Mouse (Mus musculus): ENCODE data around the gene Gm20481. TPM values are rescaled to one million over a fixed set of nuclear protein-coding genes. Genes with fewer than 3 reads are reported as not detected.
"Not testable (repeated sequence)": the region's sequence is repeated elsewhere in the genome, so short reads cannot be mapped to it uniquely, and the experiment has no call there.

The Gm20481 gene
- total RNA-seq, 2 experiments from 2014 or later, result not detected

DNA sequence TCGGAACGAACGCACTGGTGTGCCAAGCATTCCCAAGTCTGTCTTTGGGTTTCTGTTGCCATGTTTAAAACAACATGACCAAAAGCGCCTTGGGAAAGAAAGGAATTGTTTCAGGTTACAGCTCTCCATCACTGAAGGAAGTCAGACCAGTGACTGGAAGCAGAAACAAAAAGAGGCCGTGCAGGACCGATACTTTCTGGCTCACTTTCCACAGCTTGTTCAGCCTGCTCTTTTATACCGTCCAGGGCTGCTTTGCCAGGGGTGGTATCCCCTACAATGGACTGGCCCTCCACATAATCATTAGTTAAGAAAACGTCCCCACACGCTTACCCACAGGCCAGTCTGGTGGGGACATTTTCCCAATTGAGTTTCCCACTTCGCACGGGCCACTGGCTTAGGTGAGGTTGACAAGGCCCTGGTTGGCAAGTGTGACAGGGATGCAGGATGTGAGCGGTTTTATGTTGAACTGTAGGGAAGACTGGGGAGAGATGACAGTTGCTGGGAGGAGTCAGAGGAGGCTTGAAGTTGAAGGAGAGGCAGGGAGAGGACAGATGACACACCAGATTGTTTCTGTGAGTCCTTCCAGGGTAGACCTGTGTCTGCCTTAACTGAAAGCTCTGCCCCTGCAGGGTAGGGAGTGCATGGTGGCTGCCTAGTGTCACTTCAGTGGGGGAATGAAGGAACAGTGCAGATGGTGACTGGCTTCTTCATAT lies 32.6 kb downstream of the Gm20481 start:
- DNase-seq (ENCODE audit: low spot score in 2 of 2), result no peak

DNA sequence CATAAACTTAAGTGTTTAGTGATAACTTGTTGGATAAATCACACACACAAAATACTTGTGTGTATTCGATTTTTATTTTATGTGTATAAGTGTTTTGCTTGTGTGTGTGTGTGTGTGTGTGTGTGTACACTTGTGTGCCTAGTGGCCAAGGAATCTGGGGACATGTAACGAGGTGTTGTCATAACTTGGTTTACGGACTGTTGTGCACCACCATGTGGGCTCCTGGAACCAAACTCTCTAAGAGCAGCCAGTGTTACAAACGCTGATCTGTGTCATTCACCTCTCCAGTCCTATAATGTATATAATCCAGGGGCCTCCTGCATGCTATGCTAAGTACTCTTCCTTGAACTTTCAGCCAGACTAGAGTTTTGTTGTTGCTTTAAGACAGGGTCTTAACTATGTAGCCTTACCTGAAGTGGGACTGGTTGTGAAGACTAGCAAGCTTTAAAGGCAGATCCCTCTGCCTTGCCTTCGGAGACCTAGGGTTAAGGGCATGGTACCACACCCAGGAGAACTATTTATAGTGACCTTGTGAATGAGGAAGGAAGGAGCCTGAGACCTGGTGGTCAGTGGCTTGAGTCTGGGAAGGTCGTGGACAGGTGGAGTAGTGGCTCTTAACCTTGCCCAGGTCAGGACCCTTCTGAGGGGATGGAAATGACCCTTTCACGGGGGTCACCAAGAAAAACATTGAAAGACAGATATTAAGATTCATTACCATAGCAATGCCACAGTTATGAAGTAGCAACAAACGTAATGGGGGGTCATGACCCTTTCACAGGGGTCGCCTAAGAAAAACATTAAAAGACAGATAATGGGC lies 33.5 kb downstream of the Gm20481 start:
- DNase-seq (ENCODE audit: low spot score in 2 of 2), result no peak

GRCm38 (mm10) chr17:35004075-35004717 lies 34.5 kb downstream of the Gm20481 start:
- DNase-seq (ENCODE audit: low spot score in 2 of 2), result no peak

DNA sequence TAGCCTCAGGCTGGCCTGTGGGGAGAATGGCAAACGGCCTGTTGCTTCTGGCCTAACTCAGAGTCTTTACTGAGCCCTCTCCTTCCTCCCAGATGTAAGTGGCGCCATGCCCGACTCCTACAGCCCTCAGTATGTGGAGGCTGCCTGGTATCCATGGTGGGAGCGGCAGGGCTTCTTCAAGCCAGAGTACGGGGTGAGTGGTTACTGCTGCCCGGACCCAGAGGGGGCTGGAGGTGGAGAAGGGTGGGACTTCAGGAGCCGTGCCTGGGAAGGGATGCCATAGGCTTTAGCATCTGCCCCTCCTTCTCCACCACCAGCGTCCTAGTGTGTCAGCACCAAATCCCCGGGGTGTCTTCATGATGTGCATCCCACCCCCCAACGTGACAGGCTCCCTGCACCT lies 35.4 kb downstream of the Gm20481 start:
- DNase-seq (ENCODE audit: low spot score in 2 of 2), result no peak

GRCm38 (mm10) chr17:35005902-35006301 lies 36.2 kb downstream of the Gm20481 start:
- not testable (repeated sequence) for DNase-seq (ENCODE audit: low spot score in 2 of 2)

DNA sequence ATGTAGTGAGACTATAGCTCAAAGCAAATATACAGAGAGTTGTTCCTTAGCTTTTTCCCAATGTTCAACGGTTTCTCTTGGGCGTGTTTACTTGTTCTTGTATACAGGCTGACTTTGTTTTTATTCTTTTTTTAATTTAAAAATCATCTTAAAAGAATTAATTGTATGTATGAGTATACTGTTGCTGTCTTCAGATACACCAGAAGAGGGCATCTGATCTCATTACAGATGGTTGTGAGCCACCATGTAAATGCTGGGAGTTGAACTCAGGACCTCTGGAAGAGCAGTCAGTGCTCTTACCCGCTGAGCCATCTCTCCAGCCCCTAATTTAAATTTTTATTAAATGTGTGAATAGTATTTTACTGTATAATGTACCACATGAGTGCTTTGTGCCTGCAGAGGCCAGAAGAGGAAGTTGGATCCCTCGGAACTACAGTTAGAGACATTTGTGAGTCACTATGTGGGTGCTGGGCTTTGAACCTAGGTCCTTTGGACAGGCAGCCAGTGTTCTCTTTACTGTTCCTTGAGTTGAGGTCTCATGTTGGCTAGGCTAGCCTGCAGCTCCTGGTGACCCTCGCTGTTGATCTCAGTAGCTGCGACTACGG lies 37.8 kb downstream of the Gm20481 start:
- no peak for DNase-seq (ENCODE audit: low spot score in 2 of 2)

GRCm38 (mm10) chr17:35009586-35009985 lies 39.9 kb downstream of the Gm20481 start:
- DNase-seq (ENCODE audit: low spot score in 2 of 2), result no peak

GRCm38 (mm10) chr17:35011440-35011839 lies 41.7 kb downstream of the Gm20481 start:
- DNase-seq (ENCODE audit: low spot score in 2 of 2), result no peak

DNA sequence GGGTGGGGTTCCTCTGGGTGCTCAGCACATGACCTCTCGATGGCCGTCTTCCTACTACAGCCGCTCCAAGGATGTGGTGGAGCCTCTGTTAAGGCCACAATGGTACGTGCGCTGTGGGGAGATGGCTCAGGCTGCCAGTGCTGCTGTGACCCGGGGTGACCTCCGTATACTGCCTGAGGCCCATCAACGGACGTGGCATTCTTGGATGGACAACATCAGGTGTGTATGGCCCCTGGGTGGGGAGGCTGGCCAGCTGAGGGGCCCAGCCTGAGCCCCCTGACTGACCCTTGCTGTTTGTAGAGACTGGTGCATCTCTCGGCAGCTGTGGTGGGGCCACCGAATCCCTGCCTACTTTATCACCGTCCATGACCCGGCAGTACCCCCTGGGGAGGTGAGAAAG lies 42.7 kb downstream of the Gm20481 start:
- DNase-seq (ENCODE audit: low spot score in 2 of 2), result no peak

- DNase-seq (ENCODE audit: low spot score in 2 of 2), result no peak
Measured at GRCm38 (mm10) chr17:35013221-35013620, 43.5 kb downstream of the Gm20481 start.

DNA sequence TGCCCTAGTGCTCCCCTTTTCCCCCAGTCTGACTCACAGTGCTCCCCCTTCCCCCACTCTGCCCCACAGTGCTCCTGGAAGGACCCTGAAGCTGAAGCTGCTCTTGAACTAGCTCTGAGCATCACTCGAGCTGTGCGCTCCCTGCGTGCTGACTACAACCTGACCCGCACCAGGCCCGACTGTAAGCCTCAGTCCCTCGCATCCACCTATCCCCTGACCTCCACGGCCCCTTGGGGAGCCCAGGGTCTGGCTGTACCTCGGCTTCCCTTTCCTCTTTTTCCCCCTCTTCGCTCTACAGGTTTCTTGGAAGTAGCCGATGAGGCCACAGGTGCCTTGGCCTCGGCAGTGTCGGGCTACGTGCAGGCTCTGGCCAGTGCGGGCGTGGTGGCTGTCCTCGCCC lies 45.6 kb downstream of the Gm20481 start:
- no peak for DNase-seq (ENCODE audit: low spot score in 2 of 2)

GRCm38 (mm10) chr17:35016376-35016775 lies 46.7 kb downstream of the Gm20481 start, which contains the start of gene Vwa7:
Vwa7 (plus strand) TSS chr17:35016579.
- peak in 1 of 2 experiments; percentile 33 for DNase-seq (ENCODE audit: low spot score in 2 of 2)

DNA sequence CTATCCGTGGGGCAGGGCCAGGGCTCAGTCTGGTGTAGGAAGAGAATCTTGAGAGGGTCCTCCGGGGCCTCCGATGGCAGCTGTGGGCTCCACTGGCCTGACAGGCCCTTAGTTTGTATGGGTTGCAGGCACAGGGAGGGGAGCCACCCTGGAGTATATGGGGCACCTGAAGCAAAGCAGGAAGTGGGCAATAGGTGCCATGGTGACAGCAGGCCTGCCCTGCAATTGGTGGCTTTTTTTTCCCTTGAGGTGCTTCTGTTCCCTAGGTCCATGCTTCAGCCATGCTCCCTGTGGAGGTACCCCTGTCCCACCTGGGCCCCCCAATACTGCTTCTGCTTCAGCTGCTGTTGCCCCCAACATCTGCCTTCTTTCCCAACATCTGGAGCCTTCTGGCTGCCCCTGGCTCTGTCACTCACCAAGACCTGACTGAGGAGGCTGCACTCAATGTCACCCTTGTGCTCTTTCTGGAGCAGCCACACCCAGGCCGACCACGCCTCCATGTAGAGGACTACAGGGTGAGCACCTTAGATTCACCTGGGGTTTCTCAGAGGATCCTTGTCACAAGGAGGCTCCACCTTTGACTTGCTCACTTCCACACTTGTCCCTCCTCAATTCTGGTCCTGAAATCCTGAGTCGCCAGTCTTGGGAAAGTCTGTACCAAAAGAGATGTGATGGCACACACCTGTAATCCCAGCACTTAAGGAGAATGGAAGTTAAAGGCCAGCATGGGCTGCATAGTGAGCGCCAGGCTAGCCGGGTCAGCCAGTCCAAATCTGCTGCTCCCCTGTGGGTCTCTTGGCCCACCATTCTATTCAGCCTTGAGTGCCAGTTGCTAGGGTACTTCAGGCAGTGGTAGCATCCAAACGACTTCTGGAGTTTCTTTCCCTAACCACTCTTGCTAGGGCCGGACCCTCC lies 47.3 kb downstream of the Gm20481 start:
- DNase-seq (ENCODE audit: low spot score in 2 of 2), result no peak

DNA sequence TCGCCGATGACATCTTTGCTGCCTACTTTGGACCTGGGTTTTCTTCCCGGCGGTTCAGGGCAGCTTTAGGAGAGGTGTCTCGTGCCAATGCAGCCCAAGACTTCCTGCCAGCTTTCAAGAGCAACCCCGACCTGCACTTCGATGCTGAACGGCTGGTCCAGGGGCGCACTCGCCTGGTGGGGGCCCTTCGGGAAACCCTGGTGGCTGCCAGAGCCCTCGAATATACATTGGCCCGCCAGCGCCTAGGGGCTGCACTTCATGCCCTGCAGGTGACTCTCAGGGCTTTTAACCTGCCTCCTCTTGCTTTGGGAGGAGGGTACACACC lies 48.0 kb downstream of the Gm20481 start:
- no peak for DNase-seq (ENCODE audit: low spot score in 2 of 2)

- no peak for DNase-seq (ENCODE audit: low spot score in 2 of 2)
Measured at GRCm38 (mm10) chr17:35018171-35018570, 48.5 kb downstream of the Gm20481 start.

- no peak for DNase-seq (ENCODE audit: low spot score in 2 of 2)
Measured at GRCm38 (mm10) chr17:35019894-35020293, 50.2 kb downstream of the Gm20481 start.

- DNase-seq (ENCODE audit: low spot score in 2 of 2), result no peak
Measured at GRCm38 (mm10) chr17:35020551-35020950, 50.8 kb downstream of the Gm20481 start.

- peak; percentile 77 to 85 for DNase-seq (ENCODE audit: low spot score in 2 of 2)
Measured at GRCm38 (mm10) chr17:35021163-35021808, 51.6 kb downstream of the Gm20481 start.
